12 mouse cellular contexts compared by ENCODE assay signal in genomic region chr12:76264325-76264965, GRCm38 (mm10). TPM values are rescaled to one million over a fixed set of nuclear protein-coding genes. Genes with fewer than 3 reads are reported as not detected.
A peak's percentile ranks its signal among the peaks of the same experiment; 100 is the strongest.
DNase-seq lines count a peak whose midpoint lies in the region; ATAC-seq and TF ChIP-seq lines count a peak whose summit lies in the region.
"Had no signal": no experiment of that assay in that cellular context is flagged by ENCODE, and none has a peak within 500 bp of the region (broad histone marks: within the 10 kb centered on the region; RNA-seq: fewer than 3 reads in every experiment).

No protein-coding gene starts in this region.

- no peaks in the 10 kb centered on the region for H3K36me3 ChIP-seq in stomach, postnatal 0 days (ENCODE audit: control insufficient read depth, insufficient read depth, low read length)
- H3K36me3 ChIP-seq: neural tube, embryonic 13.5 days had no signal

- H3K27ac ChIP-seq in left cerebral cortex, adult 2 months: peak overlapping the region; percentile 24
- peak overlapping the region; percentile 82 for H3K27ac ChIP-seq in embryonic fibroblast, embryonic 13.5 days (ENCODE audit: insufficient read depth, low read length)
- H3K27ac ChIP-seq in stomach, postnatal 0 days (replicated peaks): no peak overlapping the region
- H3K27ac ChIP-seq: heart, embryonic 13.5 days; neural tube, embryonic 13.5 days had no signal

- peaks cover 2% of the 10 kb centered on the region; the same call in 1 of the 2 replicates for H3K4me1 ChIP-seq in embryonic fibroblast, embryonic 13.5 days (ENCODE audit: control insufficient read depth, insufficient read depth, low read length)
- H3K4me1 ChIP-seq in stomach, postnatal 0 days (replicated peaks; ENCODE audit: control insufficient read depth, insufficient read depth): no peaks in the 10 kb centered on the region
- H3K4me1 ChIP-seq: neural tube, embryonic 13.5 days had no signal

- no peak overlapping the region for H3K4me2 ChIP-seq in stomach, postnatal 0 days (replicated peaks; ENCODE audit: low read depth)
- H3K4me2 ChIP-seq: heart, embryonic 13.5 days; neural tube, embryonic 13.5 days had no signal

- ATAC-seq in stomach, postnatal 0 days (ENCODE audit: low FRiP score, low TSS enrichment): no peak

- no peak for DNase-seq in left cerebral cortex, adult 2 months (ENCODE audit: extremely low spot score in 1 of 2, low spot score in 2 of 2)
- no peak for DNase-seq in left cerebral cortex, adult 11 months (ENCODE audit: low spot score)
- peak; percentile 54 for DNase-seq in adipocyte (ENCODE audit: low spot score)
- DNase-seq in layer of hippocampus, postnatal 14 days (ENCODE audit: low spot score in 2 of 2): peak; percentile 70 to 80
- no peak for DNase-seq in stomach, postnatal 0 days (ENCODE audit: low spot score)
- DNase-seq in kidney, adult 9 months: no peak
- DNase-seq in urinary bladder, postnatal 25 days (ENCODE audit: low spot score): no peak

- TF ChIP-seq EP300 in stomach, postnatal 0 days (optimal IDR thresholded peaks at IDR 0.05): no peak

- 0 out of 2 replicates have a peak overlapping the region, but pooled peaks have one; percentile 8 for H3K4me3 ChIP-seq in left cerebral cortex, adult 2 months
- H3K4me3 ChIP-seq in embryonic fibroblast, embryonic 13.5 days (ENCODE audit: insufficient read depth, low read length): no peak overlapping the region
- H3K4me3 ChIP-seq in stomach, postnatal 0 days (ENCODE audit: low read depth, low read length): no peak overlapping the region
- H3K4me3 ChIP-seq: heart, embryonic 13.5 days; neural tube, embryonic 13.5 days had no signal

- WGBS in stomach, postnatal 0 days: 72% methylated on average over 9 of the region's 9 CpGs

- TF ChIP-seq POLR2A in embryonic fibroblast, embryonic 13.5 days (IDR thresholded peaks at IDR 0.05; ENCODE audit: low read depth, low read length): no peak

- no peak overlapping the region for H3K9ac ChIP-seq in stomach, postnatal 0 days (ENCODE audit: low read length)
- H3K9ac ChIP-seq: neural tube, embryonic 13.5 days had no signal

- no peak for TF ChIP-seq CTCF in left cerebral cortex, adult 2 months (IDR thresholded peaks at IDR 0.05)
- no peak for TF ChIP-seq CTCF in embryonic fibroblast, embryonic 13.5 days (IDR thresholded peaks at IDR 0.05; ENCODE audit: borderline replicate concordance, insufficient read depth, low read length)
- no peak for TF ChIP-seq CTCF in stomach, postnatal 0 days (IDR thresholded peaks at IDR 0.05; ENCODE audit: low read depth)

- intact Hi-C loops in left cerebral cortex, adult 2 months (cut with DNase I): no loop called here

- H3K27me3 ChIP-seq in stomach, postnatal 0 days (ENCODE audit: control insufficient read depth, insufficient read depth, low read length): no peaks in the 10 kb centered on the region
- H3K27me3 ChIP-seq: heart, embryonic 13.5 days; neural tube, embryonic 13.5 days had no signal

- no peaks in the 10 kb centered on the region for H3K9me3 ChIP-seq in stomach, postnatal 0 days (ENCODE audit: control insufficient read depth, low read length)
- H3K9me3 ChIP-seq: heart, embryonic 13.5 days; neural tube, embryonic 13.5 days had no signal

RNA-seq across cellular contexts. Expression of gene Mthfd1, which starts 9.3 kb away (rescaled TPM):
- total RNA-seq in left cerebral cortex, adult 2 months (2021): 10 to 100 TPM; 40.0 to 40.3 TPM
- polyA plus RNA-seq in embryonic fibroblast, embryonic 13.5 days (2011; ENCODE audit: insufficient read length, low read depth, missing spikeins): 30.9 and 38.6 TPM in 2 replicates
- 10 to 100 TPM; 41.8 to 44.0 TPM for total RNA-seq in layer of hippocampus, postnatal 14 days (2021)
- polyA plus RNA-seq in stomach, postnatal 0 days (2015; fragmentation: Nextera tagmentation; extraction: Ambion mirVana): 28.9 and 29.6 TPM in 2 replicates

RNA-seq across cellular contexts. Expression of gene Tex21, which starts 17.9 kb away (rescaled TPM):
- total RNA-seq in left cerebral cortex, adult 2 months (2021): not detected
- not detected in 2 replicates for polyA plus RNA-seq in embryonic fibroblast, embryonic 13.5 days (2011; ENCODE audit: insufficient read length, low read depth, missing spikeins)
- not detected for total RNA-seq in layer of hippocampus, postnatal 14 days (2021)
- not detected in 2 replicates for polyA plus RNA-seq in stomach, postnatal 0 days (2015; fragmentation: Nextera tagmentation; extraction: Ambion mirVana)
- polyA plus RNA-seq: limb, embryonic 11.5 days; neural tube, embryonic 13.5 days; urinary bladder, adult 2 months had no signal

Comparison
In these comparisons a context has a peak if more than half of its experiments do, and no peak if none do; other contexts are left out.
1. DNase-seq: peak in adipocyte (single experiment) and layer of hippocampus, postnatal 14 days (2 of 2); none in left cerebral cortex, adult 2 months (0 of 2), left cerebral cortex, adult 11 months (single experiment), stomach, postnatal 0 days (single experiment), kidney, adult 9 months (single experiment) and urinary bladder, postnatal 25 days (single experiment).